Mouse (Mus musculus): Measurements from ENCODE around the gene Srd5a3. TPM values are rescaled to one million over a fixed set of nuclear protein-coding genes. Genes with fewer than 3 reads are reported as not detected.

The Srd5a3 gene
- polyA plus RNA-seq, 1 experiment from 2014 or later, result 36.4 TPM

DNA sequence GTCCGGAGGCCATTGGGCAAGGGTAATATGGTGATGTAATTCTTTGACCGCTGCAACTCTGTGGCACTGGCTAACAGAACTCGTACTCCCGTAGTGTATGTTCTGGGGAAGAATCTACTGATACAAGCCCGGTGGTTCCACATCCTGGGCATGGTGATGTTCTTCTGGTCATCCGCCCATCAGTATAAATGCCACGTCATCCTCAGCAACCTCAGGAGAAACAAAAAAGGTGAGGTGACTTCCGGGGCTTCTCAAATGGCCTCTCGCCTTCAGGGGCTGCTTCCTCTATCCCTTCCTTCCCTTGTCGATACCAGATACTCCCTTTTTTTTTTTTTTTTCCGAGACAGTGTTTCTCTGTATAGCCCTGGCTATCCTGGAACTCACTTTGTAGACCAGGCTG, 13.4 kb downstream of the Srd5a3 start:
- no peaks in the 10 kb centered on the region for H3K27me3 ChIP-seq
- peaks cover 57% of the 10 kb centered on the region for H3K36me3 ChIP-seq
- no peak for ATAC-seq (ENCODE audit: insufficient number of reproducible peaks, insufficient read depth, low FRiP score, low TSS enrichment, low read depth)

DNA sequence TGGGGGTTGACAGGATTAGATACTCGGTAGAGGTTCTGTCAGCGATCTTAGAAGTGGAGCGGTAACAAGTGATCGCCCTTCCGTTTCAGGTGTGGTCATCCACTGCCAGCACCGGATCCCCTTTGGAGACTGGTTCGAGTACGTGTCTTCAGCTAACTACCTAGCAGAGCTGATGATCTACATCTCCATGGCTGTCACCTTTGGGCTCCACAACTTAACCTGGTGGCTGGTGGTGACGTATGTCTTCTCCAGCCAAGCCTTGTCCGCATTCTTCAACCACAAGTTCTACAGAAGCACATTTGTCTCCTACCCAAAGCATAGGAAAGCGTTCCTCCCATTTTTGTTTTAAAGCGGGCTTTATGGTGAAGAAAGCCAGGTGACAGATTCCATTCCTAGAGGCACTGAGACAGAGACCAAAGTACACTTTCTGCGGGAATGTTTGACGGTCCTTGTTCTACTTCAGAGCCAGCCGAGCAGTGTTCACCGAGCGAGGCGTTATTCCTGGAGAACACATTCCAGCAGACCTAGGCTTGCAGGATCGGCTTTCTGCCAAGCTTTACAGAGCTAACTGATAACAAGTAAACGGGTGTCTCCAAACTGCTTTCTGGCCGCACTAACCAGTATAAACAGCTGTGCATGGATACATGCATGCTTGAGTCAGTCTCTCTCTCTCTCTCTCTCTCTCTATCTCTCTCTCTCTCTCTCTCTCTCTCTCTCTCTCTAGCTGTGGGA, 14.5 kb downstream of the Srd5a3 start:
- Histone ChIP-seq H3K36me3 (peaks cover 60% of the 10 kb centered on the region), H3K9me3 (peaks cover 5% of the 10 kb centered on the region; the same call in 1 of the 2 replicates)
- 91% methylated on average over 21 of the region's 21 CpGs for whole genome bisulfite sequencing

More for the DNA sequence above, 13.4 kb downstream of the Srd5a3 start:
- no peak overlapping the region for H3K4me2 ChIP-seq
- 82% methylated on average over 11 of the region's 11 CpGs for WGBS
- H3K9ac ChIP-seq, result no peak overlapping the region
- peaks cover 5% of the 10 kb centered on the region; the same call in 1 of the 2 replicates for H3K9me3 ChIP-seq
- H3K4me3 ChIP-seq, result no peak overlapping the region
- no peaks in the 10 kb centered on the region for H3K4me1 ChIP-seq
- no peak overlapping the region for H3K27ac ChIP-seq

DNA sequence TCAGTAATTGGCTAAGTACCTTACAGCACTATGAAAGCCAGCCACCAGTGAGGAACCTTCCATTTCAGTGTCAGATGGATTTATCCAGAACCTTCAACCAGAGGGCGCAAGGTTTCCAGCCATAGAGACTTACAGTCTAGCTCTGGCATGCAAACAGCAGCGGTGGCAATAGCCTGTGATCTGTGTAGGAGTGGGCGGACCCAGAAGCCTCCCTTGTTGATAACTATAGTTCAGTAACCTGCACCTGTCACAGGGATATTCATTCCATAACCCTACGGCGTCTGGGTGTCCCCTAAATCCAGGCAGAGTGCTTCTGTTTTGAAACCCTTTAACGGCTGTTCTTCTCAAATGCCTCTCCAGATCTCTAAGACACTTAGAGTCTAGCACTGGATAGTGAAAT, 19.5 kb downstream of the Srd5a3 start:
- Histone ChIP-seq H3K9ac (no peak overlapping the region), H3K27ac (no peak overlapping the region), H3K36me3 (peaks cover 27% of the 10 kb centered on the region), H3K27me3 (no peaks in the 10 kb centered on the region), H3K4me3 (no peak overlapping the region), H3K4me2 (no peak overlapping the region), H3K4me1 (no peaks in the 10 kb centered on the region), H3K9me3 (no peaks in the 10 kb centered on the region)
- no peak for ATAC-seq (ENCODE audit: insufficient number of reproducible peaks, insufficient read depth, low FRiP score, low TSS enrichment, low read depth)
- WGBS, result 84% methylated on average over 6 of the region's 6 CpGs

More for the DNA sequence above, 14.5 kb downstream of the Srd5a3 start:
- Histone ChIP-seq H3K9ac (no peak overlapping the region), H3K4me1 (no peaks in the 10 kb centered on the region), H3K4me2 (no peak overlapping the region), H3K27me3 (no peaks in the 10 kb centered on the region), H3K27ac (no peak overlapping the region), H3K4me3 (no peak overlapping the region)
- ATAC-seq (ENCODE audit: insufficient number of reproducible peaks, insufficient read depth, low FRiP score, low TSS enrichment, low read depth), result no peak

DNA sequence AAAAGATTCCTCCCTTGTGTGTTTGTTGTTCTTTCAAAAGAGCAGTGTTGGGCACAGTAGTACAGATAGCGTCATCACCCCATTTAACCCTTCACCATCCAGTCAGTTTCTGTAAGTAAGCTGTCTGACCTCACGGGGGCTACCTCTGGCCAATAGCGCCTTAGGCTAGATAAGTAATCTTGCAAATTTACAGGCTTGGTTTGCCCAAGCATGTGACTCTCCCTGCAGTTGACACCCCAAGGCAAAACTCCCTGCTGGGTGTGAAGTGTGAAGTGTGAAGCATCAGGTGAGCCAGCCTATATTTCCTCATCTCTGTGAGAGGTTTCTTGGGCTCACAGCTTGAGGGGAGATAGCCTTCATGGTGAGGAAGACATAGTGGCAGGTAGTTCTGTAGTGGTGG, 20.0 kb downstream of the Srd5a3 start:
- no peak for ATAC-seq (ENCODE audit: insufficient number of reproducible peaks, insufficient read depth, low FRiP score, low TSS enrichment, low read depth)
- no peak overlapping the region for H3K4me2 ChIP-seq
- H3K9me3 ChIP-seq, result no peaks in the 10 kb centered on the region
- WGBS, result 67% methylated on average over 3 of the region's 3 CpGs
- no peak overlapping the region for H3K4me3 ChIP-seq
- no peak overlapping the region for H3K9ac ChIP-seq
- H3K36me3 ChIP-seq, result peaks cover 23% of the 10 kb centered on the region
- H3K27ac ChIP-seq, result no peak overlapping the region
- H3K27me3 ChIP-seq, result no peaks in the 10 kb centered on the region
- no peaks in the 10 kb centered on the region for H3K4me1 ChIP-seq

DNA sequence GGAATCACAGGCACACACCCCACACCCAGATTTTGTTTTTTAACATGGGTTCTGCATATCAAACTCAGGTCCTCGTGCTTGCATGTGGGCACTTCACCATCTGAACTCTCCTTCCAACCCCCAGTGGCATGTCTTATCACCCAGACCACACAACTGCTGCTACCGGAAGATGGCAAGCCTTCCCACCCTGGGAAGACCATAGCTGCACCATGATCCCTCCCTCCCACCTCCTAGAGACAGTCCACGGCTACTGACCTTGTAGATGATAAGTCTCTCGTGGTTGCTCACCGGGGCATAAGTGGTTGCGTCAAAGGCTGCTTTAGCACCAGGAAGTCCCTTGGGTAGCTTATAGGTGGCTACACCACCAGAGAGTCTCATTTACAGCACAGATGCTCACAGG, 21.4 kb downstream of the Srd5a3 start:
- Histone ChIP-seq H3K4me3 (no peak overlapping the region), H3K27ac (no peak overlapping the region), H3K4me2 (no peak overlapping the region), H3K9ac (no peak overlapping the region), H3K36me3 (peaks cover 15% of the 10 kb centered on the region; the same call in 1 of the 2 replicates), H3K27me3 (no peaks in the 10 kb centered on the region), H3K9me3 (no peaks in the 10 kb centered on the region), H3K4me1 (peaks cover 4% of the 10 kb centered on the region; the same call in 1 of the 2 replicates)
- ATAC-seq (ENCODE audit: insufficient number of reproducible peaks, insufficient read depth, low FRiP score, low TSS enrichment, low read depth), result no peak
- 90% methylated on average over 6 of the region's 6 CpGs for WGBS

DNA sequence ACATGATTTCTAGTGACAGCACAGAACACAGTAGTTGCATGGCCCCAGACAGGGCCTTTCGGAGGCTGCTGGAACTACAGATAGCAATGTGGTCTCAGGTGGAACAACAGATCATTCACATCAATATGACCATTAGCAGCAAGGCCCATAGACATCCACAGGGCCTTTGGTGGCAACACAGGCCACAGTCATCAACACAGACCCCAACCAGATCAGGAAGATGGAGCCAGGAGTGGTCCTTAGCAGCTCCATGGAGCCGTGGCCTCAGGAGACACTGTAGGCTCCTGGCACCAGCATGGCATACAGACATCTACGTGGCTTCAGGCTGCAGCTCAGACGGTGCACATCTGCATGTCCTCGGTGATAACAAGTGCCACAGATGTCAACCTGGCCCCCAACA, 22.9 kb downstream of the Srd5a3 start:
- Histone ChIP-seq H3K9ac (no peak overlapping the region), H3K36me3 (peaks cover 9% of the 10 kb centered on the region; the same call in 1 of the 2 replicates), H3K9me3 (no peaks in the 10 kb centered on the region), H3K4me3 (no peak overlapping the region), H3K27me3 (no peaks in the 10 kb centered on the region), H3K27ac (no peak overlapping the region), H3K4me2 (no peak overlapping the region), H3K4me1 (peaks cover 4% of the 10 kb centered on the region; the same call in 1 of the 2 replicates)
- WGBS, result 74% methylated on average over 5 of the region's 5 CpGs
- ATAC-seq (ENCODE audit: insufficient number of reproducible peaks, insufficient read depth, low FRiP score, low TSS enrichment, low read depth), result no peak

DNA sequence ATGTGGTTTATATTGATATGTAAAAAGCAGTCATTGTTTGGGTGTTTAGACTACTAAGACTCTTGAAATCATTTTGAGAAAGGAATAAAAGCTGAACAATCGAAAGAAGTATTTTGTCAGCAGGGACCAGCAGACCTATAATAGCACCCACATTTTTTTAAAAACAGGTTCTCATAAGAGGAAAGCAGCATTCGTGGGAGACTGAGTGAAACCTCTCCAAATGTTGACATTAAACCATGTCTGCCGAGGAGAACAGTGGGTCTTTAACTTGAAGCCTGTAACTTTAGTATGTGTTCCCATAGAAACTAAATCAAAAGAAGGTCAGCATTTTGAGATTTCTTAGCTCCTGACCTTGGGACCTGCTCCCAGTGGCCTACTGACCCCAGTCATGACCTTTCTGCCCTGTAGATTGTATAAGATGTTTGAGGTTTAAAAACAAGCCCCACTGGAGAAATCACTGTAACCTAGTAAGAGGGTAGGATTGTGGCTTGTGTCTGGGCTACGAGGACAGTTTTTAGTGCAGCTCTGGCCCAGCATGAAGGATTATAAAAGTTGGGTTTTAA, 23.8 kb downstream of the Srd5a3 start:
- no peaks in the 10 kb centered on the region for H3K9me3 ChIP-seq
- no peak overlapping the region for H3K4me2 ChIP-seq
- H3K9ac ChIP-seq, result no peak overlapping the region
- H3K4me1 ChIP-seq, result peaks cover 4% of the 10 kb centered on the region; the same call in 1 of the 2 replicates
- no peak overlapping the region for H3K27ac ChIP-seq
- WGBS, result 32% methylated on average over 4 of the region's 4 CpGs
- H3K4me3 ChIP-seq, result no peak overlapping the region
- H3K27me3 ChIP-seq, result no peaks in the 10 kb centered on the region
- H3K36me3 ChIP-seq, result peaks cover 4% of the 10 kb centered on the region; the same call in 1 of the 2 replicates
- no peak for ATAC-seq (ENCODE audit: insufficient number of reproducible peaks, insufficient read depth, low FRiP score, low TSS enrichment, low read depth)

DNA sequence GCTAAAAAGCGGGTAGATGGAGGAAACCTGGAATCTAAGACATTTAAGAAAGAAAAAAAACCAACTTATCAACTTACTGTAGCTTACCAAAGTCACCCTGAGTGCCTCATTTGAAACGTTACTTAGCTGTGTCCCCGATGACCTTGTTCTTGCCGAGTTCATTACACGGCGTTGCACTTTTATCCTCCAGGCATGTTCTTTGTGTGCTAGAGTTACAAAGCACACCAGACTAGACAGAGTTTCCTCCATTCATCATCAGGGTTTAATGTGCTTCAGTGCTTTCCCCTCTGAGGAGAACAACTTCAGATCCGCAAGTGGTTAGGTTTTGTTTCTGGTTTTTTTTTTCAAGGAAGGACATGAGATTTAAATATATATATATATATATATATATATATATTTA, 24.8 kb downstream of the Srd5a3 start:
- Histone ChIP-seq H3K9me3 (no peaks in the 10 kb centered on the region), H3K36me3 (no peaks in the 10 kb centered on the region), H3K9ac (no peak overlapping the region), H3K4me3 (no peak overlapping the region), H3K27ac (no peak overlapping the region), H3K4me1 (peaks cover 4% of the 10 kb centered on the region; the same call in 1 of the 2 replicates), H3K27me3 (no peaks in the 10 kb centered on the region), H3K4me2 (no peak overlapping the region)
- ATAC-seq (ENCODE audit: insufficient number of reproducible peaks, insufficient read depth, low FRiP score, low TSS enrichment, low read depth), result no peak
- WGBS, result 28% methylated on average over 7 of the region's 7 CpGs

DNA sequence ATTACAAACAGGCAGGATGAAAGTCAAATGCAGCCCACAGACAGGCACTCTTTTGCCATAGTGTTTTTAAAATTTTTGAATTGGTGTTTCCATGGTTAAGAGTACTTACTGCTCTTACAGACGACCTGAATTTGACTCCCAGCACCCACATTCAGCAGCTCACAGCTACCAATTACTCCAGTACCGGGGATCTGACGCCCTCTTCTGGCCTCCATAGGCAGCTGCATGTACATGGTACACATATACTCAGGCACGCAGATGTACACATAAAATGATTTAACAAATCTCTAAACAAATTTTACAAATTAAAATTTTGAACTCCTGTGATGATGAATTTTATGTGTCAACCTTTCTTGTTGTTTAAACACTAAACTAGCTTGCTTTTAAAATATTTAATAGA, 30.5 kb downstream of the Srd5a3 start:
- no peaks in the 10 kb centered on the region for H3K27me3 ChIP-seq

DNA sequence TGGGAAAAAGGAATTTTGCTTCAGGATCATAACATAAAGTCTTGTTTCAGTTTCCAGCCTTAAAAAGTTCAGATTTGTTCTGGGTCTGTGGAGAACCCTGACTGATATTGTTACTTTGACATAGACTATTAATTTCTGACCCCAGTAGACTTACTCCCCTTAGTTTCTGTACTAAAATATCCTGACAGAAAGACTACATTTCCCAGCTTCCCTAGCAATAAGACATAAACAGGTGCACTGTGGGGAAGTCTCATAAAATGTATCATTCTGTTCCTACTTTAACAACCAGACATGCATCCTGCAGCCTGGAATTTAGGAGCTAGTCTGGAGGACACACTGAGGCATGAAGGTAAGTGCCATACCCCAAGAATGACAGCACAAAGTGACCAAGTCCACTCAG, 31.0 kb downstream of the Srd5a3 start:
- no peak overlapping the region for H3K9ac ChIP-seq
- H3K27me3 ChIP-seq, result no peaks in the 10 kb centered on the region
- H3K4me2 ChIP-seq, result no peak overlapping the region
- H3K4me3 ChIP-seq, result no peak overlapping the region
- ATAC-seq (ENCODE audit: insufficient number of reproducible peaks, insufficient read depth, low FRiP score, low TSS enrichment, low read depth), result no peak
- H3K36me3 ChIP-seq, result no peaks in the 10 kb centered on the region
- 0 out of 2 replicates have a peak, but pooled peaks cover 3% of the 10 kb centered on the region for H3K4me1 ChIP-seq
- H3K9me3 ChIP-seq, result no peaks in the 10 kb centered on the region
- no peak overlapping the region for H3K27ac ChIP-seq

More for the DNA sequence above, 30.5 kb downstream of the Srd5a3 start:
- H3K36me3 ChIP-seq, result no peaks in the 10 kb centered on the region
- H3K4me3 ChIP-seq, result no peak overlapping the region
- peaks cover 5% of the 10 kb centered on the region; the same call in 1 of the 2 replicates for H3K4me1 ChIP-seq
- H3K4me2 ChIP-seq, result no peak overlapping the region
- no peak for ATAC-seq (ENCODE audit: insufficient number of reproducible peaks, insufficient read depth, low FRiP score, low TSS enrichment, low read depth)
- H3K9me3 ChIP-seq, result no peaks in the 10 kb centered on the region
- no peak overlapping the region for H3K9ac ChIP-seq
- 72% methylated on average over 4 of the region's 4 CpGs for WGBS
- H3K27ac ChIP-seq, result no peak overlapping the region

DNA sequence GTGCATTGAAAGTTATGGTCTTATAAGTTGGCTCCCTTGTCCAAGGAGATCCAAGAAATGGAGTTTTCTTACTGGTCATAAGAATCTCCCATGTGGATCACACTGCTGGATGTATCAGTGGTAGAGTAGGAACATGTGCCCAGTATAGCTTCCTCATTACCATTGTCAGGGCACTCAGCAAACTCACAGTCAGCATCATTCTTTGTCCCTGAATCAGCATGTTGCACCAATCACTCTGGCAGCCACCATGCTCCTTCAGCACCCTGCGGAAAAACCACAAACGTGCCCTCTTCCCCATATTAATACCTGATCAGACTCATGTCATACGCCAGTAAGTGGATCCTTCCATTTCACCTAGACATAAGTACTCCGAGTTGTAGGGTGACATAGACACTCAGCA, 35.0 kb downstream of the Srd5a3 start:
- Histone ChIP-seq H3K4me1 (peaks cover 11% of the 10 kb centered on the region), H3K36me3 (no peaks in the 10 kb centered on the region), H3K27me3 (no peaks in the 10 kb centered on the region), H3K9me3 (no peaks in the 10 kb centered on the region), H3K4me3 (no peak overlapping the region), H3K9ac (no peak overlapping the region), H3K4me2 (no peak overlapping the region), H3K27ac (no peak overlapping the region)
- no peak for ATAC-seq (ENCODE audit: insufficient number of reproducible peaks, insufficient read depth, low FRiP score, low TSS enrichment, low read depth)
- WGBS, result 88% methylated on average over 4 of the region's 4 CpGs

DNA sequence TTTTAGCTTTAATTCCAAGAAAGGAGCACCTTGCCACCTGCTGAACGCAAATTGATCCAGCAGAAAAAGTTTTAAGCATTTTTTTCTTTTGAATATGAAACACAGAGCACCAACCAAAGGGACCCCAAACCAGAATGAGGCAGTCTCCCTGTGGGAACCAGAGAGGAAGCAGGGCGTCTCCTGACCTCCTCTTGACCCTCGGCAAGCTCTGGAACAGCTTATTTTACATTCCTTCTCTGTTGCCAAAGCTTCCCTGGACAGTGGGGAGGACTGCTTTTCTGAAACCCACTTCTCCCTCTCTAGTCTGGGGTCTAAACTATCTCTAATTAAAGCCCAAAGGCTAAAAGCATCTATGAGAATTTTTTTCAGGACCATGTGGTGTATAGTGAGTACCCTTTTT, 36.3 kb downstream of the Srd5a3 start:
- Histone ChIP-seq H3K4me1 (peaks cover 9% of the 10 kb centered on the region), H3K27me3 (no peaks in the 10 kb centered on the region), H3K4me3 (no peak overlapping the region), H3K36me3 (no peaks in the 10 kb centered on the region), H3K4me2 (no peak overlapping the region), H3K27ac (peak overlapping the region; percentile 28; the same call in 1 of the 2 replicates), H3K9ac (no peak overlapping the region), H3K9me3 (no peaks in the 10 kb centered on the region)
- WGBS, result 35% methylated on average over 3 of the region's 3 CpGs
- no peak for ATAC-seq (ENCODE audit: insufficient number of reproducible peaks, insufficient read depth, low FRiP score, low TSS enrichment, low read depth)

Data from embryonic facial prominence, embryonic 13.5 days (tissue).